Mouse (Mus musculus): ENCODE measurements around the gene Dcun1d3. TPM values are rescaled to one million over a fixed set of nuclear protein-coding genes. Genes with fewer than 3 reads are reported as not detected.

Gene Dcun1d3
- total and polyA plus RNA-seq, 3 experiments, result 3.2 to 5.2 (median 4.2) TPM

DNA sequence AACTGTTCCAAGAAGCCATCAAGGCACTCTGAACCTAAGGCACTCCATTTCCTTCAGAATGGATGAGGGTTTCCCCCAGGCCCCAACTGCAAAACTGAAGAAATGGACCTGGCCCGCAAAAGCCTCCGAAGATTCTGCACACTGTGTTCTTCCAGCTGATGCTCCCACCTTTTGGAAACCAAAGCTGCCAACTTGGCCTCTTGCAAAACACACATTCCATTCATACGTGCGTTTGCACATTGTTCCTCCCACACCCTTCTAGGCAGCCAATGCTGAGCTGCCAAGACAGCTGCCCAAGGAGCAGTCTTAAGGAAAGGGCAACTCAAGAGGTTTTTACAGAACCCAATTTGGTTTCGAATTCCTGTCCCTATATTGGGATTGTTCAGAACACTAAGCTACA is 45.4 kb downstream of the Dcun1d3 start:
- no peak overlapping the region for H3K4me2 ChIP-seq (ENCODE audit: insufficient read depth, low read depth, poor library complexity, severe bottlenecking)
- H3K27me3 ChIP-seq (replicated peaks), result no peaks in the 10 kb centered on the region
- dilution Hi-C loops (cut with MboI; ENCODE audit: extremely low pct_ligation_motif_present, extremely low pct_unique_long_range_greater_than_20kb, low sequenced_read_pairs), result no loop called here
- H3K79me2 ChIP-seq (replicated peaks; ENCODE audit: control insufficient read depth, extremely low read depth, insufficient read depth, poor library complexity, severe bottlenecking), result no peaks in the 10 kb centered on the region
- H3K36me3 ChIP-seq (replicated peaks in 1 of 2; ENCODE audit: control insufficient read depth in 1 of 2, insufficient read depth in 1 of 2, low read length in 1 of 2), result peaks cover 4 to 67% of the 10 kb centered on the region in 2 experiments
- H3K27ac ChIP-seq (ENCODE audit: insufficient read depth, low read depth), result no peak overlapping the region
- no peak overlapping the region for H3K9ac ChIP-seq (ENCODE audit: insufficient read depth, low read depth)
- peaks cover 0 to 8% of the 10 kb centered on the region in 2 experiments; a peak in 1 of 4 replicates for H3K4me1 ChIP-seq (ENCODE audit: control insufficient read depth in 1 of 2, insufficient read depth in 2 of 2)
- in situ Hi-C loops (cut with MboI; ENCODE audit: low pct_ligation_motif_present, low pct_unique_long_range_greater_than_20kb, low sequenced_read_pairs), result loop anchor here (25.0 kb wide), 1 partner anchor 212 kb away; no protein-coding TSS in a partner anchor
- TF ChIP-seq MAFK (IDR thresholded peaks at IDR 0.05; ENCODE audit: insufficient replicate concordance, low read length) (no peak), MAZ (IDR thresholded peaks at IDR 0.05; ENCODE audit: low read depth, low read length) (no peak), ETS1 (conservative IDR thresholded peaks at IDR 0.05; ENCODE audit: low read depth, low read length) (no peak), POLR2A (IDR thresholded peaks at IDR 0.05; ENCODE audit: low read depth, low read length) (no peak), MXI1 (IDR thresholded peaks at IDR 0.05; ENCODE audit: low read depth, low read length) (no peak), PAX5 (IDR thresholded peaks at IDR 0.05; ENCODE audit: low read length) (no peak), POLR2AphosphoS2 (IDR thresholded peaks at IDR 0.05; ENCODE audit: low read depth, low read length) (no peak), ELF1 (IDR thresholded peaks at IDR 0.05; ENCODE audit: low read depth, low read length) (no peak), ZNF384 (IDR thresholded peaks at IDR 0.05; ENCODE audit: low read depth, low read length) (no peak), RCOR1 (conservative IDR thresholded peaks at IDR 0.05; ENCODE audit: low read depth, low read length) (no peak), NRF1 (IDR thresholded peaks at IDR 0.05; ENCODE audit: low read depth, low read length) (no peak), UBTF (IDR thresholded peaks at IDR 0.05; ENCODE audit: low read depth, low read length) (no peak), ZKSCAN1 (IDR thresholded peaks at IDR 0.05; ENCODE audit: borderline replicate concordance, low read depth, low read length) (no peak), USF1 (IDR thresholded peaks at IDR 0.05; ENCODE audit: low read depth, low read length) (no peak), CHD1 (IDR thresholded peaks at IDR 0.05; ENCODE audit: low read depth, low read length) (no peak)
- no peaks in the 10 kb centered on the region for H3K9me3 ChIP-seq (replicated peaks; ENCODE audit: low read length)
- DNase-seq (ENCODE audit: extremely low read depth), result no peak
- H3K4me3 ChIP-seq (replicated peaks in 1 of 3; ENCODE audit: low read depth in 2 of 3, low read length in 2 of 3, poor library complexity in 1 of 3), result no peak overlapping the region

DNA sequence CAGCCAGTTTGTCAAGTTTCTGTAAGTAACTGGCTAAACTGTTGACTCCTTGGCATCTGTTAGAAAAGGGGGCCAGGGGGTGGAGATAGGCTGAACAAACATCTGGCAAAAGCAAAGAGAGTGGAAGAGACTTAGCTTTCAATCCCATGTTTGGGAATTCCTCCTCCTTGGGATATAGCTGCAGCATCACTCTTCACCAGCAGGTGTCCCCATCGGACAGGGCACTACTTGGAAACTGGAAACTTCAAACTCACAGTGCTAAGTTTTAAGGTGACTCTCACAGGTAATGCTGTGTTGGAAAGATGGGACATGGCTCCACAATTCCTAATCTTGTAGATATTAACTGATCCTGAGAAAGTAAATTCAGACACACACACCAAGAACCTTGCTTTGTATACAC is 47.0 kb downstream of the Dcun1d3 start:
- no peaks in the 10 kb centered on the region for H3K79me2 ChIP-seq (replicated peaks; ENCODE audit: control insufficient read depth, extremely low read depth, insufficient read depth, poor library complexity, severe bottlenecking)
- TF ChIP-seq RAD21 (IDR thresholded peaks at IDR 0.05; ENCODE audit: low read depth, low read length), result peak; percentile 88
- no peak for TF ChIP-seq JUND (conservative IDR thresholded peaks at IDR 0.05; ENCODE audit: low read depth, low read length)
- no peak for TF ChIP-seq USF1 (IDR thresholded peaks at IDR 0.05; ENCODE audit: low read depth, low read length)
- TF ChIP-seq USF2 (conservative IDR thresholded peaks at IDR 0.05; ENCODE audit: low read depth, low read length), result no peak
- peak; percentile 82 to 90 for TF ChIP-seq CTCF (conservative IDR thresholded peaks at IDR 0.05 in 1 of 2, IDR thresholded peaks at IDR 0.05 in 1 of 2; ENCODE audit: low read depth in 2 of 2, low read length in 2 of 2)
- no peak for TF ChIP-seq RCOR1 (conservative IDR thresholded peaks at IDR 0.05; ENCODE audit: low read depth, low read length)
- TF ChIP-seq SMC3 (IDR thresholded peaks at IDR 0.05; ENCODE audit: low read depth, low read length), result peak; percentile 75
- no peak for TF ChIP-seq PAX5 (IDR thresholded peaks at IDR 0.05; ENCODE audit: low read length)
- H3K9me3 ChIP-seq (replicated peaks; ENCODE audit: low read length), result no peaks in the 10 kb centered on the region
- dilution Hi-C loops (cut with MboI; ENCODE audit: extremely low pct_ligation_motif_present, extremely low pct_unique_long_range_greater_than_20kb, low sequenced_read_pairs), result no loop called here
- DNase-seq (ENCODE audit: extremely low read depth), result peak; percentile 17
- peaks cover 11 to 69% of the 10 kb centered on the region in 2 experiments for H3K36me3 ChIP-seq (replicated peaks in 1 of 2; ENCODE audit: control insufficient read depth in 1 of 2, insufficient read depth in 1 of 2, low read length in 1 of 2)
- no peak overlapping the region for H3K4me3 ChIP-seq (replicated peaks in 1 of 3; ENCODE audit: low read depth in 2 of 3, low read length in 2 of 3, poor library complexity in 1 of 3)
- no peak overlapping the region for H3K4me2 ChIP-seq (ENCODE audit: insufficient read depth, low read depth, poor library complexity, severe bottlenecking)
- H3K27ac ChIP-seq (ENCODE audit: insufficient read depth, low read depth), result no peak overlapping the region
- in situ Hi-C loops (cut with MboI; ENCODE audit: low pct_ligation_motif_present, low pct_unique_long_range_greater_than_20kb, low sequenced_read_pairs), result no loop called here
- H3K4me1 ChIP-seq (ENCODE audit: control insufficient read depth in 1 of 2, insufficient read depth in 2 of 2), result no peaks in the 10 kb centered on the region
- no peak overlapping the region for H3K9ac ChIP-seq (ENCODE audit: insufficient read depth, low read depth)
- H3K27me3 ChIP-seq (replicated peaks), result no peaks in the 10 kb centered on the region
